8 mouse cellular contexts compared by ENCODE assay signal in genomic region chr19:4618183-4618582, GRCm38 (mm10). TPM values are rescaled to one million over a fixed set of nuclear protein-coding genes. Genes with fewer than 3 reads are reported as not detected.
A peak's percentile ranks its signal among the peaks of the same experiment; 100 is the strongest.
DNase-seq lines count a peak whose midpoint lies in the region; ATAC-seq and TF ChIP-seq lines count a peak whose summit lies in the region.
"Had no signal": no experiment of that assay in that cellular context is flagged by ENCODE, and none has a peak within 500 bp of the region (broad histone marks: within the 10 kb centered on the region; RNA-seq: fewer than 3 reads in every experiment).

No protein-coding gene starts in this region.

- TF ChIP-seq CTCF in kidney, postnatal 0 days (IDR thresholded peaks at IDR 0.05; ENCODE audit: low read depth): peak; percentile 58

- H3K9ac ChIP-seq in kidney, postnatal 0 days (ENCODE audit: low read depth, low read length): no peak overlapping the region
- H3K9ac ChIP-seq: liver, embryonic 13.5 days had no signal

- H3K27ac ChIP-seq in kidney, postnatal 0 days: no peak overlapping the region
- no peak overlapping the region; the same call in 1 of the 2 replicates for H3K27ac ChIP-seq in embryonic facial prominence, embryonic 10.5 days (replicated peaks)
- H3K27ac ChIP-seq: liver, embryonic 13.5 days had no signal

- peak; percentile 61 for DNase-seq in kidney, postnatal 0 days (ENCODE audit: low spot score)
- no peak for DNase-seq in kidney, postnatal 36 days
- DNase-seq in ZHBTc4 (ENCODE audit: low read depth, low spot score): peak; percentile 74
- peak; percentile 66 for DNase-seq in embryonic facial prominence, embryonic 10.5 days (ENCODE audit: low spot score)
- DNase-seq in lung, postnatal 25 days (ENCODE audit: low spot score): peak; percentile 29
- DNase-seq in layer of hippocampus, adult 11-12 months (ENCODE audit: low spot score): no peak
- no peak for DNase-seq in cerebellum, postnatal 25 days
- DNase-seq: liver, embryonic 13.5 days had no signal

- no peak for ATAC-seq in kidney, postnatal 0 days (replicated peaks; ENCODE audit: low FRiP score, low read depth)

- H3K4me1 ChIP-seq in kidney, postnatal 0 days (replicated peaks; ENCODE audit: insufficient read depth, low read length): peaks cover 13% of the 10 kb centered on the region; the same call in 1 of the 2 replicates
- peaks cover 41% of the 10 kb centered on the region for H3K4me1 ChIP-seq in embryonic facial prominence, embryonic 10.5 days

- H3K27me3 ChIP-seq in kidney, postnatal 0 days (ENCODE audit: insufficient read depth, low read length): no peaks in the 10 kb centered on the region
- H3K27me3 ChIP-seq in embryonic facial prominence, embryonic 10.5 days (replicated peaks; ENCODE audit: low read depth, poor library complexity, severe bottlenecking): peaks cover 9% of the 10 kb centered on the region; the same call in 1 of the 2 replicates

- H3K4me2 ChIP-seq in kidney, postnatal 0 days (ENCODE audit: low read length): no peak overlapping the region
- H3K4me2 ChIP-seq: liver, embryonic 13.5 days had no signal

- 44% methylated on average over 18 of the region's 18 CpGs for WGBS in kidney, postnatal 0 days
- 29% methylated on average over 18 of the region's 18 CpGs for WGBS in embryonic facial prominence, embryonic 10.5 days

- no peak overlapping the region for H3K4me3 ChIP-seq in kidney, postnatal 0 days (replicated peaks; ENCODE audit: low read depth, low read length)
- H3K4me3 ChIP-seq in embryonic facial prominence, embryonic 10.5 days: peak overlapping the region; percentile 11; the same call in 1 of the 2 replicates
- H3K4me3 ChIP-seq: liver, embryonic 13.5 days had no signal

- no peaks in the 10 kb centered on the region for H3K9me3 ChIP-seq in kidney, postnatal 0 days (replicated peaks; ENCODE audit: low read length)
- no peaks in the 10 kb centered on the region for H3K9me3 ChIP-seq in embryonic facial prominence, embryonic 10.5 days
- H3K9me3 ChIP-seq: liver, embryonic 13.5 days had no signal

- peaks cover 30% of the 10 kb centered on the region for H3K36me3 ChIP-seq in kidney, postnatal 0 days (ENCODE audit: insufficient read depth, low read length)
- H3K36me3 ChIP-seq in embryonic facial prominence, embryonic 10.5 days (replicated peaks): peaks cover 46% of the 10 kb centered on the region

RNA-seq across cellular contexts. Expression of gene Lrfn4, which starts 2.7 kb away (rescaled TPM):
- 6.6 and 8.4 TPM in 2 replicates for polyA plus RNA-seq in kidney, postnatal 0 days (2015; fragmentation: Nextera tagmentation; extraction: Ambion mirVana)
- polyA plus RNA-seq in embryonic facial prominence, embryonic 10.5 days (2016; fragmentation: Nextera tagmentation; extraction: Ambion mirVana): 6.8 TPM in 2 replicates

RNA-seq across cellular contexts. Expression of gene Rce1, which starts 7.3 kb away (rescaled TPM):
- polyA plus RNA-seq in kidney, postnatal 0 days (2015; fragmentation: Nextera tagmentation; extraction: Ambion mirVana): 65.1 and 66.9 TPM in 2 replicates
- polyA plus RNA-seq in embryonic facial prominence, embryonic 10.5 days (2016; fragmentation: Nextera tagmentation; extraction: Ambion mirVana): 75.5 and 82.9 TPM in 2 replicates

Comparison
In these comparisons a context has a peak if more than half of its experiments do, and no peak if none do; other contexts are left out.
1. DNase-seq: peak in kidney, postnatal 0 days (single experiment), ZHBTc4 (single experiment), embryonic facial prominence, embryonic 10.5 days (single experiment) and lung, postnatal 25 days (single experiment); none in kidney, postnatal 36 days (0 of 2), layer of hippocampus, adult 11-12 months (single experiment) and cerebellum, postnatal 25 days (0 of 2).